Mouse (Mus musculus) liver, embryonic 15.5 days (tissue): ENCODE measurements around the gene Tead1. TPM values are rescaled to one million over a fixed set of nuclear protein-coding genes. Genes with fewer than 3 reads are reported as not detected.

Experiments used
- ATAC-seq: fragments of 200-750 bp; cut with Nextera tagmentation; 2 replicates; pipeline ENCODE4 v1.8.0; 2017; ENCODE audit warnings: moderate number of reproducible peaks, mild to moderate bottlenecking, moderate library complexity; ENCODE audit not compliant: insufficient read depth
- H3K27ac ChIP-seq: fragments of 300-500 bp; sonication (generic); replicated peaks from 2 replicates; pipeline ENCODE4 v1.5.1; 2015; ENCODE audit warnings: mild to moderate bottlenecking, inconsistent platforms
- H3K27me3 ChIP-seq: fragments of 300-500 bp; sonication (generic); 2 replicates; pipeline ENCODE4 v1.6.1; 2015; ENCODE audit warnings: mild to moderate bottlenecking, inconsistent platforms
- H3K36me3 ChIP-seq: fragments of 300-500 bp; sonication (generic); replicated peaks from 2 replicates; pipeline ENCODE4 v1.6.1; 2015; ENCODE audit warnings: moderate library complexity, mild to moderate bottlenecking, inconsistent platforms
- H3K4me1 ChIP-seq: fragments of 300-500 bp; sonication (generic); replicated peaks from 2 replicates; pipeline ENCODE4 v1.6.1; 2015; ENCODE audit warnings: inconsistent platforms
- H3K4me2 ChIP-seq: fragments of 300-500 bp; sonication (generic); 2 replicates; pipeline ENCODE4 v1.6.1; 2015; ENCODE audit warnings: moderate library complexity, mild to moderate bottlenecking, inconsistent platforms
- H3K4me3 ChIP-seq: fragments of 300-500 bp; sonication (generic); replicated peaks from 2 replicates; pipeline ENCODE4 v1.5.1; 2015; ENCODE audit warnings: mild to moderate bottlenecking, inconsistent platforms
- H3K9ac ChIP-seq: fragments of 300-500 bp; sonication (generic); 2 replicates; pipeline ENCODE4 v1.6.1; 2015; ENCODE audit warnings: moderate library complexity, mild to moderate bottlenecking, inconsistent platforms
- H3K9me3 ChIP-seq: fragments of 300-500 bp; sonication (generic); replicated peaks from 2 replicates; pipeline ENCODE4 v1.6.1; 2016; ENCODE audit warnings: inconsistent platforms
- WGBS: fragments of 180-500 bp; shearing (Covaris S2); methylation state at CpG from one replicate; pipeline ENCODE4 v1.1.7; 2015; ENCODE audit warnings: mixed read lengths; ENCODE audit not compliant: insufficient replicate concordance; 5-methylcytosine and 5-hydroxymethylcytosine counted together
- polyA plus RNA-seq: library from polyadenylated mRNA; unstranded; fragments of >200 nt; fragmentation: Nextera tagmentation; extraction: Ambion mirVana; gene quantifications from 2 replicates; pipeline ENCODE4 v1.2.1, GENCODE M21; 2015

The Tead1 gene
- polyA plus RNA-seq, 1 experiment from 2014 or later, result 1.2 TPM

GRCm38 (mm10) chr7:112822879-112823278, 143.8 kb downstream of the Tead1 start:
- Histone ChIP-seq H3K4me3 (no peak overlapping the region), H3K27me3 (no peaks in the 10 kb centered on the region), H3K9me3 (no peaks in the 10 kb centered on the region), H3K27ac (no peak overlapping the region), H3K4me1 (peaks cover 11% of the 10 kb centered on the region; the same call in 1 of the 2 replicates), H3K4me2 (no peak overlapping the region), H3K9ac (no peak overlapping the region), H3K36me3 (no peaks in the 10 kb centered on the region)
- WGBS, result 11% methylated on average over 5 of the region's 5 CpGs
- ATAC-seq, result no peak

DNA sequence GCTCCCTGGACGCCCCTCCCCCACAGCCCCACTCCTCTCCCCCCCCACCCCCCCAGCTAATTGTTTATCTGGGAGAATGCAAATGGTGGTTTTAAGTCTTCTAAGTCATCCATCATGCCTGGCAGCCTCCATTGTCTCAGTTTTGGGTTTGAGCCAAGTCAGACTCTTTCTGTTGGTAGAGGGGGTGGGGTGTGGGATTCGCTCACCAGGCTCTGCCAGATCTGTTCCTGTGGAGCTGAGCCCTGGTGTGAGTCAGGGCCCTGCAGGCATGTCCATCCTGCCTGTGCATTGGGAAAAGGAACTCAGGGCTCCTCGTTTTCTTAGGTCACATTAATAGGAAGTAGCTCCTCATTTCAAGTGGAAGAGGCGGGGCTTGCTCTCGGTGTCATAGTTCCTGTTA, 144.5 kb downstream of the Tead1 start:
- 7% methylated on average over 5 of the region's 5 CpGs for WGBS
- H3K4me3 ChIP-seq, result no peak overlapping the region

DNA sequence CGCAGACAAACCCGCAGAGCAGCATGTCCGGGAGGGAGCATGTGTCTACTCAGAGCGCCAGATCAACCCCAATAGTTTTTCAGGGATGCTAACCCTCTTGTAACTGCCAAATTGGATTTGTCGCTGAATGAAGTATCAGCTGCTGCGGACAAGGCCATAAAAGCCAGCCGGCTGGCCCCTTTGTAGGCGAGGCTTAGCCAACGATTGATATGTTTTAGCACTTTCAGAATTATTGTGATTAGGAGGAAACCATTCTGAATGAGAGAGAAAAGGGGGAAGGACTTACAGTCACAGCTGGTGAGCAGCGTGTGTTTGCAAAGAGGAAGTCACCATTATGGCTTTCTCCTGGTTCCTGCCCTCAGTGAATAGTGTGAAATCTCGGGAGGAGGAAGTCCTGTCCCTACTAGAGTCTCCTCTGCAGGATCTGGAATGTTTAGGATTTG, 146.2 kb downstream of the Tead1 start:
- H3K9ac ChIP-seq, result no peak overlapping the region
- no peaks in the 10 kb centered on the region for H3K36me3 ChIP-seq
- H3K4me3 ChIP-seq, result no peak overlapping the region
- H3K9me3 ChIP-seq, result no peaks in the 10 kb centered on the region
- H3K4me1 ChIP-seq, result peaks cover 11% of the 10 kb centered on the region; the same call in 1 of the 2 replicates
- ATAC-seq, result no peak
- H3K27ac ChIP-seq, result no peak overlapping the region
- H3K27me3 ChIP-seq, result no peaks in the 10 kb centered on the region
- WGBS, result 9% methylated on average over 11 of the region's 11 CpGs
- H3K4me2 ChIP-seq, result no peak overlapping the region

More for the DNA sequence above, 144.5 kb downstream of the Tead1 start:
- Histone ChIP-seq H3K27ac (no peak overlapping the region), H3K4me1 (peaks cover 11% of the 10 kb centered on the region; the same call in 1 of the 2 replicates), H3K9me3 (no peaks in the 10 kb centered on the region), H3K27me3 (no peaks in the 10 kb centered on the region), H3K36me3 (no peaks in the 10 kb centered on the region), H3K4me2 (no peak overlapping the region), H3K9ac (no peak overlapping the region)
- peak; percentile 32; the same call in 1 of the 2 replicates for ATAC-seq

GRCm38 (mm10) chr7:112826114-112826911, 147.2 kb downstream of the Tead1 start:
- H3K4me2 ChIP-seq, result no peak overlapping the region
- H3K4me1 ChIP-seq, result peaks cover 11% of the 10 kb centered on the region; the same call in 1 of the 2 replicates
- no peak overlapping the region for H3K4me3 ChIP-seq
- H3K36me3 ChIP-seq, result no peaks in the 10 kb centered on the region
- H3K9me3 ChIP-seq, result no peaks in the 10 kb centered on the region
- 34% methylated on average over 17 of the region's 17 CpGs for WGBS
- ATAC-seq, result peak; percentile 53
- no peak overlapping the region for H3K9ac ChIP-seq
- no peaks in the 10 kb centered on the region for H3K27me3 ChIP-seq
- peak overlapping the region; percentile 64 for H3K27ac ChIP-seq

GRCm38 (mm10) chr7:112828016-112828695, 149.0 kb downstream of the Tead1 start:
- Histone ChIP-seq H3K4me2 (no peak overlapping the region), H3K4me3 (no peak overlapping the region), H3K4me1 (peaks cover 17% of the 10 kb centered on the region; the same call in 1 of the 2 replicates), H3K36me3 (no peaks in the 10 kb centered on the region), H3K27me3 (no peaks in the 10 kb centered on the region), H3K9ac (no peak overlapping the region), H3K9me3 (no peaks in the 10 kb centered on the region), H3K27ac (no peak overlapping the region)
- no peak for ATAC-seq
- 45% methylated on average over 10 of the region's 10 CpGs for WGBS

- H3K27me3 ChIP-seq, result no peaks in the 10 kb centered on the region
- no peak overlapping the region for H3K27ac ChIP-seq
- H3K9ac ChIP-seq, result no peak overlapping the region
- no peaks in the 10 kb centered on the region for H3K9me3 ChIP-seq
- H3K36me3 ChIP-seq, result no peaks in the 10 kb centered on the region
- no peak overlapping the region for H3K4me3 ChIP-seq
- no peak overlapping the region for H3K4me2 ChIP-seq
- peaks cover 17% of the 10 kb centered on the region; the same call in 1 of the 2 replicates for H3K4me1 ChIP-seq
- no peak for ATAC-seq
These were observed 149.5 kb downstream of the Tead1 start for GRCm38 (mm10) chr7:112828696-112829022.

GRCm38 (mm10) chr7:112830946-112831345, 151.8 kb downstream of the Tead1 start:
- no peaks in the 10 kb centered on the region for H3K27me3 ChIP-seq
- ATAC-seq, result no peak
- WGBS, result 34% methylated on average over 4 of the region's 4 CpGs
- no peak overlapping the region for H3K4me2 ChIP-seq
- no peaks in the 10 kb centered on the region for H3K36me3 ChIP-seq
- H3K4me1 ChIP-seq, result peaks cover 9% of the 10 kb centered on the region; the same call in 1 of the 2 replicates
- no peak overlapping the region for H3K27ac ChIP-seq
- no peak overlapping the region for H3K4me3 ChIP-seq
- no peak overlapping the region for H3K9ac ChIP-seq
- H3K9me3 ChIP-seq, result no peaks in the 10 kb centered on the region

DNA sequence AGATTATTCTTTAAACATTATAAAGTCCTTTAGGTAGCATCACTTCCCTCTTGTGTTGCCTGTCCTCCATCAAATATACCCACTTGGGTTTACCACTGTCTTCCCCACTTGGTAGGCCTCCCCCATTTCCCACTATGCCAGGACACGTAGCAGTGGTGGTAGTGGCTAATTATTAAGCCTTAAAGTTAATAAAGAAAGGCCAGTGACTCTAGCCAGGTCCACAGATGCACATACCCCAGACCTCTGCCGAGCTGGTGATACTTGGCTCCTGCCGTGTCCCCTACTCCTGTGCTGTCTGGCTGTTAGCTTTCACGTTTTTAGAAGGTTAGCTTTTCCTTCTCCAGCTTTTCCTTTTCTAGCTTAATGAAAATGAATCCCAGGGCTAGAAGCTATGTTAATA, 152.3 kb downstream of the Tead1 start:
- no peak for ATAC-seq
- no peak overlapping the region for H3K4me3 ChIP-seq
- H3K27me3 ChIP-seq, result no peaks in the 10 kb centered on the region
- H3K9ac ChIP-seq, result no peak overlapping the region
- WGBS, result 43% methylated on average over 4 of the region's 4 CpGs
- H3K4me2 ChIP-seq, result no peak overlapping the region
- H3K27ac ChIP-seq, result no peak overlapping the region
- H3K4me1 ChIP-seq, result peaks cover 6% of the 10 kb centered on the region; the same call in 1 of the 2 replicates
- no peaks in the 10 kb centered on the region for H3K36me3 ChIP-seq
- no peaks in the 10 kb centered on the region for H3K9me3 ChIP-seq

DNA sequence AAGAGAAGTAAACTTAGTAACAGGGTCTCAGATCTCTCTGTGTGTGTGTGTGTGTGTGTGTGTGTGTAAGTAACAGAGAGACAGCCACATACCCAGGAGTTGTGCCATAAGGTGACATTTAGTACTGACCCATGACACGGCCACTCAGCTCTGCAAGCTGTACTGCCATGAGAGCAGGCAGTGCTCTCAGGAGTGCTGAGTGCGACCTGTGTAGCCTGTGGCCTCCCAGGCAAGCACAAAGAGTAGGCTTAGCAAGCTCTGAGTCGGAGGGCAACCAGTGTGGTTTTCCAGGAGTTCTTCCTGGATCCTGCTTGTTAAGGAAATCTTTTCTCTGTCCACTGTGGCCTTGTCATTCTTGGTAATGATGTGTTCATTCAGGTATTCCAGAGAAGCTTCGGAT, 154.0 kb downstream of the Tead1 start:
- H3K27ac ChIP-seq, result no peak overlapping the region
- no peaks in the 10 kb centered on the region for H3K27me3 ChIP-seq
- H3K9me3 ChIP-seq, result no peaks in the 10 kb centered on the region
- H3K4me2 ChIP-seq, result no peak overlapping the region
- H3K36me3 ChIP-seq, result no peaks in the 10 kb centered on the region
- no peak for ATAC-seq
- 45% methylated on average over 4 of the region's 4 CpGs for WGBS
- peaks cover 6% of the 10 kb centered on the region; the same call in 1 of the 2 replicates for H3K4me1 ChIP-seq
- no peak overlapping the region for H3K4me3 ChIP-seq
- no peak overlapping the region for H3K9ac ChIP-seq

DNA sequence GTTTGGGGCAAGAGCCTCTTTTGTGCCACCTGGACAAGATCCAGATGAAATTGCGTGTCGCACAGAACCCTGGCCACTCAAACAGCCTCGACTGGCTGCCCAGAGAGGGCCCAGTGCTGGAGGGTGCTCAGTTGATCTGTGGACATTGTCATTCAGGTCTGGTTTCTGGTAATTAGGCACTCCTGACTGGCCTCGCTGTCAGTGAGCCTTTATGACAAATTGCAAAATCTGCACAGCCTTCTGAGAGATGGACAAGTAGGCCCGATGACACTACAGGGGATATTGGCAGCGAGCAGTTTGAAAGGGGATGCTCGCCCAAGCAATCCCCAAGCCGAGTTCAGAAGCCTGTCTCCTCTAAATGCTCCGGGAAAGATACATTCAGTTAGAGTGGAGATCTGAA, 157.0 kb downstream of the Tead1 start:
- WGBS, result 68% methylated on average over 9 of the region's 9 CpGs
- no peak overlapping the region for H3K27ac ChIP-seq
- H3K9me3 ChIP-seq, result no peaks in the 10 kb centered on the region
- H3K4me3 ChIP-seq, result no peak overlapping the region
- peaks cover 6% of the 10 kb centered on the region; the same call in 1 of the 2 replicates for H3K4me1 ChIP-seq
- H3K4me2 ChIP-seq, result no peak overlapping the region
- no peak for ATAC-seq
- no peaks in the 10 kb centered on the region for H3K36me3 ChIP-seq
- H3K27me3 ChIP-seq, result no peaks in the 10 kb centered on the region
- no peak overlapping the region for H3K9ac ChIP-seq

DNA sequence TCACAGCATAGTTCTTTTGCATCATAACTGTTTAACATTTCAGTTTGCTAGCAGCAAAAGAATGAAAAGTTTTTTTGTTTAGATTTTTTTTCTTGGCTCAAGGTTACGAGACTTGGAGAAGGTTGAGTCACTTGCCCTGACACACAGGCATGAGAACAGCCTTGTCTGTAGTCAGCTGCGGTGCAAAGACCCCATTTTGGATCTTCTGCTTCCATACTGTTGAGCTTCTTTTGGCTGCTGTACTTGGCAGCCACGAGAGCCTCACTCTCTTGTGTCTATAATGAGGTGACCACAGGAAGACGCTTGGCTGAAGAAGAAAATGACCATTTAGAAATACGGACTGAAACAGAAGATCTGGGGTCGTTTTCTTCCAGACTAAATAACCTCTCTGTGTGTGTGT, 159.0 kb downstream of the Tead1 start:
- H3K9ac ChIP-seq, result no peak overlapping the region
- no peaks in the 10 kb centered on the region for H3K9me3 ChIP-seq
- H3K4me2 ChIP-seq, result no peak overlapping the region
- no peak overlapping the region for H3K4me3 ChIP-seq
- ATAC-seq, result no peak
- no peaks in the 10 kb centered on the region for H3K36me3 ChIP-seq
- no peak overlapping the region for H3K27ac ChIP-seq
- WGBS, result 50% methylated on average over 6 of the region's 6 CpGs
- H3K4me1 ChIP-seq, result 0 out of 2 replicates have a peak, but pooled peaks cover 3% of the 10 kb centered on the region
- H3K27me3 ChIP-seq, result peaks cover 4% of the 10 kb centered on the region; the same call in 1 of the 2 replicates
